9 mouse cellular contexts compared by ENCODE assay signal in genomic region chr4:95318561-95318960, GRCm38 (mm10).
DNase-seq lines count a peak whose midpoint lies in the region; TF ChIP-seq lines count a peak whose summit lies in the region.
"Had no signal": no experiment of that assay in that cellular context is flagged by ENCODE, and none has a peak within 500 bp of the region (broad histone marks: within the 10 kb centered on the region; RNA-seq: fewer than 3 reads in every experiment).

No protein-coding gene starts in this region.

- H3K27me3 ChIP-seq in forebrain, embryonic 10.5 days (ENCODE audit: poor library complexity, severe bottlenecking) = no peaks in the 10 kb centered on the region
- H3K27me3 ChIP-seq: neural tube, embryonic 12.5 days had no signal

- peak overlapping the region; percentile 69 for H3K27ac ChIP-seq in gastrocnemius, adult 2 months
- H3K27ac ChIP-seq in forebrain, embryonic 10.5 days = peak overlapping the region; percentile 44; the same call in 1 of the 2 replicates
- H3K27ac ChIP-seq: neural tube, embryonic 12.5 days had no signal

- no peak for TF ChIP-seq CTCF in gastrocnemius, adult 2 months (IDR thresholded peaks at IDR 0.05)

- WGBS in forebrain, embryonic 10.5 days = 60% methylated on average over 1 of the region's 1 CpGs

- H3K4me1 ChIP-seq in forebrain, embryonic 10.5 days = peaks cover 19% of the 10 kb centered on the region

- H3K36me3 ChIP-seq in forebrain, embryonic 10.5 days (replicated peaks) = no peaks in the 10 kb centered on the region
- H3K36me3 ChIP-seq: neural tube, embryonic 12.5 days had no signal

- no peak overlapping the region for H3K4me3 ChIP-seq in gastrocnemius, adult 2 months
- no peak overlapping the region for H3K4me3 ChIP-seq in forebrain, embryonic 10.5 days
- H3K4me3 ChIP-seq: neural tube, embryonic 12.5 days had no signal

- H3K9me3 ChIP-seq in forebrain, embryonic 10.5 days = no peaks in the 10 kb centered on the region
- H3K9me3 ChIP-seq: neural tube, embryonic 12.5 days had no signal

- intact Hi-C loops in gastrocnemius, adult 2 months (cut with DNase I) = no loop called here
- intact Hi-C loops in gastrocnemius, postnatal 36 days (cut with DNase I) = no loop called here
- intact Hi-C loops in gastrocnemius, postnatal 14 days (cut with DNase I; ENCODE audit: low total_unique reads) = no loop called here

- DNase-seq in gastrocnemius, adult 2 months = no peak
- DNase-seq in gastrocnemius, postnatal 36 days = no peak
- DNase-seq in MN1 (ENCODE audit: low spot score) = peak; percentile 48
- no peak for DNase-seq in forebrain, embryonic 10.5 days (ENCODE audit: extremely low spot score, low spot score)
- peak; percentile 47 for DNase-seq in hindlimb bud, embryonic 11.5 days (ENCODE audit: extremely low spot score, low read depth, low spot score)
- no peak for DNase-seq in thymus, postnatal 14 days
- DNase-seq in gastrocnemius, postnatal 14 days = no peak
- DNase-seq in thymus, postnatal 25 days = no peak

Comparison
In these comparisons a context has a peak if more than half of its experiments do, and no peak if none do; other contexts are left out.
1. DNase-seq: peak in MN1 (single experiment) and hindlimb bud, embryonic 11.5 days (single experiment); none in gastrocnemius, adult 2 months (single experiment), gastrocnemius, postnatal 36 days (0 of 2), forebrain, embryonic 10.5 days (single experiment), thymus, postnatal 14 days (single experiment), gastrocnemius, postnatal 14 days (single experiment) and thymus, postnatal 25 days (single experiment).